Mouse (Mus musculus) right cerebral cortex, postnatal 4 days (tissue): ENCODE measurements around the gene Dut.
"Not testable (repeated sequence)": the region's sequence is repeated elsewhere in the genome, so short reads cannot be mapped to it uniquely, and the experiment has no call there.

ENCODE experiments used
- DNase-seq: peaks from one replicate; pipeline ENCODE4 v3.0.0-alpha.2; 2022

Dut gene

GRCm38 (mm10) chr2:125255886-125256285 lies 8.9 kb downstream of the Dut start:
- no peak for DNase-seq

- DNase-seq, result no peak
Observed at GRCm38 (mm10) chr2:125259230-125260120, 12.5 kb downstream of the Dut start.

GRCm38 (mm10) chr2:125260326-125260725 lies 13.3 kb downstream of the Dut start:
- DNase-seq, result no peak

- DNase-seq, result peak; percentile 8
Observed at GRCm38 (mm10) chr2:125263056-125263455, 16.1 kb downstream of the Dut start.

- no peak for DNase-seq
Observed at GRCm38 (mm10) chr2:125263753-125264152, 16.8 kb downstream of the Dut start.

GRCm38 (mm10) chr2:125268876-125269275 lies 21.9 kb downstream of the Dut start:
- DNase-seq, result no peak

GRCm38 (mm10) chr2:125275617-125276016 lies 28.6 kb downstream of the Dut start:
- no peak for DNase-seq

GRCm38 (mm10) chr2:125276692-125277091 lies 29.7 kb downstream of the Dut start:
- no peak for DNase-seq

- DNase-seq, result no peak
Observed at GRCm38 (mm10) chr2:125278474-125278873, 31.5 kb downstream of the Dut start.

GRCm38 (mm10) chr2:125279995-125280394 lies 33.0 kb downstream of the Dut start:
- DNase-seq, result not testable (repeated sequence)

- no peak for DNase-seq
Observed at GRCm38 (mm10) chr2:125282334-125283206, 35.6 kb downstream of the Dut start.

- DNase-seq, result no peak
Observed at GRCm38 (mm10) chr2:125285777-125286176, 38.8 kb downstream of the Dut start.

- DNase-seq, result no peak
Observed at GRCm38 (mm10) chr2:125290197-125290965, 43.4 kb downstream of the Dut start.

GRCm38 (mm10) chr2:125291101-125291500 lies 44.1 kb downstream of the Dut start:
- DNase-seq, result no peak

- DNase-seq, result no peak
Observed at GRCm38 (mm10) chr2:125292616-125293015, 45.6 kb downstream of the Dut start.

- DNase-seq, result no peak
Observed at GRCm38 (mm10) chr2:125293969-125294491, 47.0 kb downstream of the Dut start.

- no peak for DNase-seq
Observed at GRCm38 (mm10) chr2:125295526-125295925, 48.5 kb downstream of the Dut start.

- DNase-seq, result no peak
Observed at GRCm38 (mm10) chr2:125298841-125299240, 51.9 kb downstream of the Dut start.

GRCm38 (mm10) chr2:125301877-125302624 lies 55.1 kb downstream of the Dut start:
- DNase-seq, result no peak

- no peak for DNase-seq
Observed at GRCm38 (mm10) chr2:125302625-125302924, 55.6 kb downstream of the Dut start.

GRCm38 (mm10) chr2:125303764-125304384 lies 56.9 kb downstream of the Dut start:
- DNase-seq, result peak; percentile 32

GRCm38 (mm10) chr2:125304746-125305145 lies 57.8 kb downstream of the Dut start:
- DNase-seq, result no peak
